Mouse (Mus musculus) kidney, adult 9 months (tissue): Measurements from ENCODE around the gene Platr17.

ENCODE experiments used
- DNase-seq: peaks from one replicate; pipeline ENCODE4 v3.0.0; 2022

The Platr17 gene

GRCm38 (mm10) chr17:33920282-33921097 is 15.6 kb downstream of the Platr17 start:
- peak; percentile 91 for DNase-seq

- DNase-seq = no peak
These were observed 16.4 kb downstream of the Platr17 start for GRCm38 (mm10) chr17:33921361-33921760.

- peak; percentile 59 for DNase-seq
These were observed 19.8 kb downstream of the Platr17 start for GRCm38 (mm10) chr17:33924577-33925283.

GRCm38 (mm10) chr17:33925406-33926116 is 20.6 kb downstream of the Platr17 start:
- no peak for DNase-seq

- DNase-seq = peak; percentile 57
These were observed 21.4 kb downstream of the Platr17 start for GRCm38 (mm10) chr17:33926207-33926932.

- DNase-seq = no peak
These were observed 23.5 kb downstream of the Platr17 start for GRCm38 (mm10) chr17:33928251-33928947.

- DNase-seq = peak; percentile 92
These were observed 24.7 kb downstream of the Platr17 start, which contains the start of gene Rgl2 for GRCm38 (mm10) chr17:33929371-33930279. Gene Rgl2 (plus strand): TSS chr17:33929543.

- DNase-seq = peak; percentile 84
These were observed 25.6 kb downstream of the Platr17 start for GRCm38 (mm10) chr17:33930280-33931158.

GRCm38 (mm10) chr17:33931159-33931866 is 26.4 kb downstream of the Platr17 start:
- no peak for DNase-seq

GRCm38 (mm10) chr17:33931947-33932346 is 27.0 kb downstream of the Platr17 start:
- no peak for DNase-seq

- DNase-seq = peak; percentile 41
These were observed 27.5 kb downstream of the Platr17 start for GRCm38 (mm10) chr17:33932448-33932847.

GRCm38 (mm10) chr17:33932970-33933369 is 28.0 kb downstream of the Platr17 start:
- no peak for DNase-seq

GRCm38 (mm10) chr17:33935422-33936055 is 30.6 kb downstream of the Platr17 start:
- no peak for DNase-seq

- DNase-seq = no peak
These were observed 32.1 kb downstream of the Platr17 start for GRCm38 (mm10) chr17:33936993-33937392.

- no peak for DNase-seq
These were observed 33.8 kb downstream of the Platr17 start for GRCm38 (mm10) chr17:33938783-33939182.

GRCm38 (mm10) chr17:33940206-33940805 is 35.4 kb downstream of the Platr17 start, which contains the start of the genes Pfdn6 and Wdr46:
Gene Pfdn6 (minus strand): TSS chr17:33940343.
Gene Wdr46 (plus strand): TSS chr17:33940660.
- peak; percentile 94 for DNase-seq

GRCm38 (mm10) chr17:33940981-33941380 is 36.0 kb downstream of the Platr17 start:
- DNase-seq = no peak

GRCm38 (mm10) chr17:33941381-33941780 is 36.4 kb downstream of the Platr17 start:
- DNase-seq = no peak
